Mouse (Mus musculus): ENCODE measurements around the gene Tor2a. TPM values are rescaled to one million over a fixed set of nuclear protein-coding genes. Genes with fewer than 3 reads are reported as not detected.
A peak's percentile ranks its signal among the peaks of the same experiment; 100 is the strongest.

Gene Tor2a
- 1 to 10 TPM; 3.7 to 4.9 TPM for total RNA-seq (2021)
- long read RNA-seq, experiment 1, transcript Tor2a-201 (5 exons, 1,536 nt) = major isoform, 10 of 20 reads
- long read RNA-seq, experiment 1, partial matches to known transcripts = 0 of 20 reads
- long read RNA-seq, experiment 1, other reads (novel, unspliced or antisense) = 7 of 20 reads
- long read RNA-seq, experiment 2, partial matches to known transcripts = 0 of 6 reads
- long read RNA-seq, experiment 2, other reads (novel, unspliced or antisense) = 1 of 6 reads

- intact Hi-C loops (cut with DNase I) = loop anchor here (1.0 kb wide), 1 partner anchor 43 kb away; no protein-coding TSS in a partner anchor
- TF ChIP-seq CTCF (IDR thresholded peaks at IDR 0.05) = peak; percentile 98
- peak within 1 kb of the TSS; percentile 93 for H3K4me3 ChIP-seq
- peak within 1 kb of the TSS; percentile 90 for H3K27ac ChIP-seq
- DNase-seq = peak; percentile 98
These were observed at the start of gene Tor2a for GRCm38 (mm10) chr2:32757056-32757845. Gene Tor2a (plus strand): TSS chr2:32757234.

GRCm38 (mm10) chr2:32708643-32709042 lies 48.4 kb upstream of the Tor2a start:
- Histone ChIP-seq H3K27ac (no peak overlapping the region), H3K4me3 (no peak overlapping the region)
- peak; percentile 94 for TF ChIP-seq CTCF (IDR thresholded peaks at IDR 0.05)
- intact Hi-C loops (cut with DNase I) = no loop called here
- DNase-seq = peak; percentile 65

GRCm38 (mm10) chr2:32709521-32710137 lies 47.4 kb upstream of the Tor2a start:
- DNase-seq = no peak
- no peak for TF ChIP-seq CTCF (IDR thresholded peaks at IDR 0.05)
- intact Hi-C loops (cut with DNase I) = no loop called here

GRCm38 (mm10) chr2:32710425-32710824 lies 46.6 kb upstream of the Tor2a start:
- intact Hi-C loops (cut with DNase I) = no loop called here
- Histone ChIP-seq H3K27ac (no peak overlapping the region), H3K4me3 (no peak overlapping the region)

More at GRCm38 (mm10) chr2:32709521-32710137, 47.4 kb upstream of the Tor2a start:
- Histone ChIP-seq H3K4me3 (peak overlapping the region; percentile 7; the same call in 1 of the 2 replicates), H3K27ac (0 out of 2 replicates have a peak overlapping the region, but pooled peaks have one; percentile 6)

GRCm38 (mm10) chr2:32711301-32712056 lies 45.6 kb upstream of the Tor2a start:
- peak overlapping the region; percentile 96 for H3K27ac ChIP-seq
- intact Hi-C loops (cut with DNase I) = loop anchor here (2.0 kb wide), 1 partner anchor 17 kb away; no protein-coding TSS in a partner anchor

More at GRCm38 (mm10) chr2:32710425-32710824, 46.6 kb upstream of the Tor2a start:
- DNase-seq = no peak
- no peak for TF ChIP-seq CTCF (IDR thresholded peaks at IDR 0.05)

GRCm38 (mm10) chr2:32712108-32712551 lies 44.9 kb upstream of the Tor2a start:
- peak overlapping the region; percentile 96 for H3K27ac ChIP-seq
- H3K4me3 ChIP-seq = peak overlapping the region; percentile 91
- intact Hi-C loops (cut with DNase I) = loop anchor here (2.0 kb wide), 1 partner anchor 17 kb away; no protein-coding TSS in a partner anchor
- peak; percentile 79 for DNase-seq
- TF ChIP-seq CTCF (IDR thresholded peaks at IDR 0.05) = no peak

More at GRCm38 (mm10) chr2:32711301-32712056, 45.6 kb upstream of the Tor2a start:
- peak overlapping the region; percentile 91 for H3K4me3 ChIP-seq
- DNase-seq = no peak
- TF ChIP-seq CTCF (IDR thresholded peaks at IDR 0.05) = 0 out of 2 replicates have a peak, but pooled peaks have one; percentile 7

GRCm38 (mm10) chr2:32712586-32712933 lies 44.5 kb upstream of the Tor2a start:
- peak; percentile 97 for DNase-seq
- no peak for TF ChIP-seq CTCF (IDR thresholded peaks at IDR 0.05)
- peak overlapping the region; percentile 91 for H3K4me3 ChIP-seq
- intact Hi-C loops (cut with DNase I) = loop anchor here (2.0 kb wide), 1 partner anchor 18 kb away; no protein-coding TSS in a partner anchor
- H3K27ac ChIP-seq = peak overlapping the region; percentile 96

GRCm38 (mm10) chr2:32712934-32713817 lies 43.9 kb upstream of the Tor2a start, which contains the start of gene Cdk9:
Gene Cdk9 (minus strand): TSS chr2:32713076.
- no peak; the same call in none of the 2 replicates for TF ChIP-seq CTCF (IDR thresholded peaks at IDR 0.05)
- peak; percentile 95 for DNase-seq
- Histone ChIP-seq H3K27ac (peak within 1 kb of the TSS; percentile 96), H3K4me3 (peak within 1 kb of the TSS; percentile 91)
- intact Hi-C loops (cut with DNase I) = loop anchor here (2.0 kb wide), 1 partner anchor 18 kb away; no protein-coding TSS in a partner anchor

- H3K4me3 ChIP-seq = peak overlapping the region; percentile 91
- no peak for TF ChIP-seq CTCF (IDR thresholded peaks at IDR 0.05)
- DNase-seq = no peak
- intact Hi-C loops (cut with DNase I) = loop anchor here (1.0 kb wide), 2 partner anchors 43 to 143 kb away; partner anchors contain the start of gene Tor2a
- H3K27ac ChIP-seq = peak overlapping the region; percentile 96
These were observed 42.7 kb upstream of the Tor2a start for GRCm38 (mm10) chr2:32714117-32714986.

- Histone ChIP-seq H3K27ac (peak overlapping the region; percentile 96), H3K4me3 (no peak overlapping the region)
- intact Hi-C loops (cut with DNase I) = loop anchor here (1.0 kb wide), 2 partner anchors 42 to 142 kb away; partner anchors contain the start of gene Tor2a
- TF ChIP-seq CTCF (IDR thresholded peaks at IDR 0.05) = no peak
- DNase-seq = no peak
These were observed 42.0 kb upstream of the Tor2a start for GRCm38 (mm10) chr2:32714987-32715425.

Measured in gastrocnemius, adult 2 months (tissue).